In genomic region chr17:65770982-65771915, GRCm38 (mm10) we compare ENCODE assay signal across 8 mouse cellular contexts. TPM values are rescaled to one million over a fixed set of nuclear protein-coding genes. Genes with fewer than 3 reads are reported as not detected.
DNase-seq lines count a peak whose midpoint lies in the region; ATAC-seq and TF ChIP-seq lines count a peak whose summit lies in the region.

No protein-coding gene starts in this region.

- no peak for DNase-seq in layer of hippocampus, adult 2 months (ENCODE audit: low spot score in 2 of 2)
- no peak for DNase-seq in layer of hippocampus, adult 18-20 months (ENCODE audit: low spot score in 2 of 2)
- peak; percentile 33 for DNase-seq in liver, postnatal 0 days
- peak; percentile 55 for DNase-seq in splenic B cell, adult 2 months (ENCODE audit: low read depth, low spot score)
- DNase-seq in right cerebral cortex, postnatal 10 days (ENCODE audit: low spot score in 2 of 2), result no peak
- DNase-seq in kidney, postnatal 10 days, result no peak

- no peaks in the 10 kb centered on the region for H3K36me3 ChIP-seq in heart, embryonic 15.5 days
- no peaks in the 10 kb centered on the region for H3K36me3 ChIP-seq in liver, postnatal 0 days (replicated peaks; ENCODE audit: insufficient read depth, low read length)
- no peaks in the 10 kb centered on the region for H3K36me3 ChIP-seq in splenic B cell, adult 2 months (ENCODE audit: control insufficient read depth, insufficient read depth, low read length, poor library complexity, severe bottlenecking)

- no peak for ATAC-seq in heart, embryonic 15.5 days (replicated peaks; ENCODE audit: insufficient number of reproducible peaks, insufficient read depth, low FRiP score, low read depth)
- no peak for ATAC-seq in liver, postnatal 0 days

- peak overlapping the region; percentile 82 for H3K4me3 ChIP-seq in layer of hippocampus, adult 2 months
- H3K4me3 ChIP-seq in brown adipose tissue, adult 24 weeks (ENCODE audit: insufficient read depth, low read depth, low read length), result peak overlapping the region; percentile 70
- H3K4me3 ChIP-seq in heart, embryonic 15.5 days, result peak overlapping the region; percentile 68
- peak overlapping the region; percentile 71 for H3K4me3 ChIP-seq in liver, postnatal 0 days (ENCODE audit: low read depth, low read length)

- peak overlapping the region; percentile 89 for H3K4me2 ChIP-seq in heart, embryonic 15.5 days
- peak overlapping the region; percentile 92 for H3K4me2 ChIP-seq in liver, postnatal 0 days (ENCODE audit: low read depth, low read length)

- TF ChIP-seq EP300 in liver, postnatal 0 days (IDR thresholded peaks at IDR 0.05; ENCODE audit: low read depth), result no peak

- WGBS in heart, embryonic 15.5 days, result 36% methylated on average over 17 of the region's 17 CpGs
- WGBS in liver, postnatal 0 days (ENCODE audit: insufficient replicate concordance), result 23% methylated on average over 17 of the region's 17 CpGs

- no peak for TF ChIP-seq CTCF in layer of hippocampus, adult 2 months (conservative IDR thresholded peaks at IDR 0.05)
- no peak for TF ChIP-seq CTCF in liver, postnatal 0 days (IDR thresholded peaks at IDR 0.05; ENCODE audit: low read depth)

- H3K27ac ChIP-seq in layer of hippocampus, adult 2 months, result peak overlapping the region; percentile 90
- peak overlapping the region; percentile 19; the same call in 1 of the 2 replicates for H3K27ac ChIP-seq in brown adipose tissue, adult 24 weeks (replicated peaks; ENCODE audit: low read depth, low read length)
- H3K27ac ChIP-seq in heart, embryonic 15.5 days, result no peak overlapping the region; the same call in 1 of the 2 replicates
- H3K27ac ChIP-seq in liver, postnatal 0 days (ENCODE audit: low read depth), result peak overlapping the region; percentile 63

- H3K4me1 ChIP-seq in brown adipose tissue, adult 24 weeks (ENCODE audit: control insufficient read depth, insufficient read depth, insufficient read length, low read length), result peaks cover 16% of the 10 kb centered on the region
- H3K4me1 ChIP-seq in heart, embryonic 15.5 days (replicated peaks), result peaks cover 38% of the 10 kb centered on the region
- H3K4me1 ChIP-seq in liver, postnatal 0 days (ENCODE audit: insufficient read depth), result peaks cover 36% of the 10 kb centered on the region

- H3K27me3 ChIP-seq in heart, embryonic 15.5 days, result no peaks in the 10 kb centered on the region
- H3K27me3 ChIP-seq in liver, postnatal 0 days (ENCODE audit: insufficient read depth, low read length), result peaks cover 18% of the 10 kb centered on the region
- H3K27me3 ChIP-seq in splenic B cell, adult 2 months (ENCODE audit: control insufficient read depth, insufficient read depth, low read length, poor library complexity, severe bottlenecking), result no peaks in the 10 kb centered on the region

- peak overlapping the region; percentile 75 for H3K9ac ChIP-seq in heart, embryonic 15.5 days
- no peak overlapping the region for H3K9ac ChIP-seq in liver, postnatal 0 days (replicated peaks)

- H3K9me3 ChIP-seq in heart, embryonic 15.5 days (replicated peaks), result no peaks in the 10 kb centered on the region
- no peaks in the 10 kb centered on the region for H3K9me3 ChIP-seq in liver, postnatal 0 days (ENCODE audit: low read length)

RNA-seq across cellular contexts. Expression of gene Rab31, which starts 1.3 kb away (rescaled TPM):
- 10 to 100 TPM; 46.9 TPM for total RNA-seq in layer of hippocampus, adult 2 months (2021)
- 10 to 100 TPM; 52.0 to 55.6 TPM for total RNA-seq in layer of hippocampus, adult 18-20 months (2021)
- polyA plus RNA-seq in brown adipose tissue, adult 24 weeks (2012; ENCODE audit: insufficient read depth, insufficient read length, missing spikeins), result 3.9 and 5.4 TPM in 2 replicates
- polyA plus RNA-seq in heart, embryonic 15.5 days (2015; fragmentation: Nextera tagmentation; extraction: Ambion mirVana), result 26.0 and 28.8 TPM in 2 replicates
- polyA plus RNA-seq in liver, postnatal 0 days (2015; fragmentation: Nextera tagmentation; extraction: Ambion mirVana), result 6.5 and 7.2 TPM in 2 replicates

RNA-seq across cellular contexts. Expression of gene Ppp4r1, which starts 11.1 kb away (rescaled TPM):
- total RNA-seq in layer of hippocampus, adult 2 months (2021), result 10 to 100 TPM; 32.3 to 35.1 TPM
- 10 to 100 TPM; 26.3 to 36.5 TPM for total RNA-seq in layer of hippocampus, adult 18-20 months (2021)
- polyA plus RNA-seq in brown adipose tissue, adult 24 weeks (2012; ENCODE audit: insufficient read depth, insufficient read length, missing spikeins), result 13.9 and 14.4 TPM in 2 replicates
- polyA plus RNA-seq in heart, embryonic 15.5 days (2015; fragmentation: Nextera tagmentation; extraction: Ambion mirVana), result 25.0 and 30.5 TPM in 2 replicates
- 8.0 TPM in 2 replicates for polyA plus RNA-seq in liver, postnatal 0 days (2015; fragmentation: Nextera tagmentation; extraction: Ambion mirVana)

Comparison
In these comparisons a context has a peak if more than half of its experiments do, and no peak if none do; other contexts are left out.
1. DNase-seq: peak in liver, postnatal 0 days (single experiment) and splenic B cell, adult 2 months (single experiment); none in layer of hippocampus, adult 2 months (0 of 2), layer of hippocampus, adult 18-20 months (0 of 2), right cerebral cortex, postnatal 10 days (0 of 2) and kidney, postnatal 10 days (single experiment).
2. Peak in every context shown above with its lines, with median percentiles within 50 percentile points of each other: H3K4me3 ChIP-seq.